Mouse (Mus musculus) spleen, adult 12 weeks (tissue): ENCODE results near the gene Ppm1d.

Experiments used
- DNase-seq: peaks from one replicate; pipeline ENCODE4 v3.0.0; 2022; ENCODE audit warnings: low spot score

The Ppm1d gene

GRCm38 (mm10) chr11:85310713-85311574 lies at the start of gene Ppm1d:
Gene Ppm1d (plus strand): TSS chr11:85311244.
- DNase-seq, result peak; percentile 94

DNA sequence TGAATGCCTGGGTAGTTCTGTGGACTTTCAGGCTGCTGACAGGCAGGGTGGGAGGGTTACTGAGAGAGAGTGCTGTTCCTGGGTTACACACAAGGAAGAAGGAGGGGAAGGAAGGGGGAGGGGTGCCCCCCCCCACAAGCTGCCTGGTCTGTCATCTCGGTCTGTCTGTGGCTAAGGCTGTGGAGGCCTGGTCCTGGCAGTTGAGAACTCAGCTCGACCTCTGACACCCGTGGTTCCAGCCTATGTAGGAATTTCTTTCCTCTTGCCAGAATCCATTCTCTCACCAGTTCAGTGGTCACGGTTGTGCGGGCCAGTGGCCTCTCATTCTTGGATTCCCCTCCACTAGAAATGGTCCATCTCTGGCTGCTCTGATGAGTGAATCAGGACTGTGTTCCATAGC lies 46.4 kb upstream of the Ppm1d start:
- no peak for DNase-seq

DNA sequence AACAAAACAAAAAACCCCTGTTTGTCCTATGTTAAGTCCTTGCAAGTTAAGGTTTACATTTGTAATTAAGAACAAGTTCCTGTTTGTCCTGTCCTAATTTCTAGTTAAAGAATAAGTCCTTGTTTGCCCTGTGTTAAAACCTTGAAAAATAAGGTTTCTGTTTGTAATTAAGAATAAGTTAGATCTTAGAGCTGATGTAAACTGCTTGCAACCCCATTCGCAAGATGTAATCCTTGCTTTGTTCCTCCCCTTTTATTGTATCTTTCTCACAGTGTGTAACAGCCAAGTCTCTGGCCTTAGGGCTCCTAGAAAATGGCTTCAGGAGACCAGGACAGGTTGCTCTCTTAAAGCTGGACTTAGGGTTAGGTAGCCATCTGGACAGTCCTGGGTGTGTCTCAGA lies 43.7 kb upstream of the Ppm1d start:
- no peak for DNase-seq

- peak; percentile 50 for DNase-seq
These were observed 40.4 kb upstream of the Ppm1d start for GRCm38 (mm10) chr11:85270631-85271030.

DNA sequence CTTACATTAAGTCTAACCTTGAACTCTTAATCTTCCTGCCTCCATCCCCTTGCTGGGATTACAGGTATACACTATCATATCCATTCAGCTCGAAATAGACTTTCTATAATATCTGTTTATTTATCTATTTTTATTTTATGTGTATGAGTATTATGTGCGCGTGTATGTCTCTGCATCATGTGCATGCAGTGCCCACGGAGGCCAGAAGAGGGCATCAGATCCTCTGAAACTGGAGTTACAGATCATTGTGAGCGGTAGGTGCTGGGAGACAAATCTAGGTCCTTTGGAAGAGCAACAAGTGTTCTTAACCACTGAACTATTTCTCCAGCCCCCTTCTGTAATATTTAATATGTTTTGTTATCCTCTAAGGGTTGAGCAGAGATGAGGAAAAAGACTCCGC lies 37.7 kb upstream of the Ppm1d start:
- DNase-seq, result no peak

GRCm38 (mm10) chr11:85275151-85275550 lies 35.9 kb upstream of the Ppm1d start:
- DNase-seq, result no peak

DNA sequence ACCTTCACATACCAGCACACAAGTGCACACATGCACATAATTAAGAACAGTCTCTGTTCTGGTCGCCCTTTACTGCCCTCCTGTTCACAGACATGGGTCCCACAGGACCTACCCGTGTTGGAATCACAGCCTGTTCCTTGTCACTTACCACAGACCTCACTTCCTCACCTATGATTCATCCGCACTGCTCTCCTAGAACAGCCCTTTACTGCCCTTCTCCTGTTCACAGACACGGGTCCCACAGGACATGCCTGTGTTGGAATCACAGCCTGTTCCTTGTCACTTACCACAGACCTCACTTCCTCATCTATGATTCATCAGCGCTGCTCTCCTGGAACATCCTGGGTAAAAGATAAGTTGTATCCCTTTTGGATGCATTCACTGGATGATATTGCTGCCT lies 33.4 kb upstream of the Ppm1d start:
- no peak for DNase-seq

DNA sequence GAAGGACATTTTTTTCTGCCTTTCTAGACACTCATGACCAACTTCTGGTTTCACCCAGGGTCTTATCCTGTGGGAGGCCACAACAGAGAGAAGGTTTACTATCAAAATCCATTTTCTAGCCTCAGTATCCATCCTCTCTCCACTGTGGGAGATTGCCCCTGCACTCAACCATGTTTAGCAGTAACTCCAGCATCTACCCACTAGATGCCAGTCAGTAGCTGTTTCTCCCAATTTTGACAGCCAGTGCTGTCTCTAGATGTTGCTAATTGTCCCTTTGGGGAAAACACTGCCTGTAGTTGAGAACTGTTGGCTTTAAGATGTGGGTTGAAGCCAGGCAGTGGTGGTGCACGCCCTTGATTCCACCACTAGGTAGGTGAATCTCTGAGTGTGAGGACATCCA lies 32.9 kb upstream of the Ppm1d start:
- DNase-seq, result no peak

DNA sequence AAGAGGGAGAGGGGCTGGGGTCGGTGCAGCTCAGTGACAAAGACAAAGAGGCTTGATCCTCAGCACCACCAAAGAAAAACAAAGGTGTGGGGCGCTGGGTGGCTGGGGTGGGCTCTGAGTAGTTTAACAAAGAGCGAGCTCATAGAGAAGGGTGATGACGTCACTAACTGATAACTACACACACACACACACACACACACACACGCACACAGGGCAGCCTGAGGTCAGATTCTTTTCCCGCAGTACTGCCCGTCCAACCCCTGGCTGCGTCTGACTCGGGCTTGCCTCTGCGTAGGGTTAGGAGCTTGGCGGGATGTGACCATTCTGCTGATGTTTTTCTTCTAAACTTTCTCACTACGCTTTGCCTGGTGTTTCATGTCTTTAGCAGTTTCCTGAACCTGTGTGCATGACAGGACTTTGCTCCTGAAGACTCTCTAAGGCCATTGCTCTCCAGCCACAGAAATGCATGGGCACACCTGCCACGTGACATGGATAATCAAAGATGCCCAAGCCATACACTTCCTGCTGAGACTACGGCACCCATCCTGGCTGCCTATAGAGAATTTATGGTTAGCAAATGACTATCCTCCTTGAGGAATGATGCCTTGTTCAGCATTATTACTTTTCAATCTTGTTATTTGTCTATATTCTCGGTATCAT lies 29.7 kb upstream of the Ppm1d start:
- no peak for DNase-seq

- peak; percentile 47 for DNase-seq
These were observed 13.1 kb upstream of the Ppm1d start for GRCm38 (mm10) chr11:85297953-85298352.

- DNase-seq, result no peak
These were observed 11.2 kb upstream of the Ppm1d start for GRCm38 (mm10) chr11:85299880-85300279.

DNA sequence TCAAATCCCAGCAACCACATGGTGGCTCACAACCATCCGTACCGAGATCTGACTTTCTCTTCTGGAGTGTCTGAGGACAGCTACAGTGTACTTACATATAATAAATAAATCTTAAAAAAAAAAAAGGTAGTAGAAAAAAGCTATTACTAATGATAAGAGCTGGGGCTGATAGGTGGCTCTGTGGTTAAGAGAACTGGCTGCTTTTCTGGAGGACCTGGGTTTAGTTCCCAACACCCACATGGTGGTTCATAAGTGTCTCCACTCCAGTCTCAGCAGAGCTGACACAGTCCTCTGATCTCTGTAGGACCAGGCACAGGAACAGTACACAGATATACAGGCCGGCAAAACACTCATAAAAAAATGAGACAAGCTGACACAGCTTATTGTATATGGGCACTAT lies 9.9 kb upstream of the Ppm1d start:
- DNase-seq, result no peak

DNA sequence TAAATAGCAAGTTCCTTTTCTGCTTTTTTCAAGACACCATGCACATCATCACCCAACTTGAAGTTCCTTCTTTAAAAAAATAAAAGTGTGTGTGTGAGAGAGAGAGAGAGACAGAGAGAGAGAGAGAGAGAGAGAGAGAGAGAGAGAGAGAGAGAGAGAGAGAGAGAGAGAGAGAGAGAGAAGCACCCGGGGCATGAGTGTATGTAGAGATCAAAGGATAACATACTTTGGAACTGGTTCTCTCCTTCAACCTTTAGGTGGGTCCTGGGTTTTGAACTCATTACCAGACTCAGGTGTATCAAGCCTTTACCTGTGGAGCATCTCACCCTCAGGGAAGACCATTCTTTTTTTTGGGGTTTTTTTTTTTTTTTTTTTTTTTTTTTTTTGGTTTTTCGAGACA lies 9.2 kb upstream of the Ppm1d start:
- DNase-seq, result no peak

- DNase-seq, result no peak
These were observed 4.3 kb upstream of the Ppm1d start for GRCm38 (mm10) chr11:85306577-85307260.

GRCm38 (mm10) chr11:85308799-85309198 lies 2.2 kb upstream of the Ppm1d start:
- DNase-seq, result no peak

DNA sequence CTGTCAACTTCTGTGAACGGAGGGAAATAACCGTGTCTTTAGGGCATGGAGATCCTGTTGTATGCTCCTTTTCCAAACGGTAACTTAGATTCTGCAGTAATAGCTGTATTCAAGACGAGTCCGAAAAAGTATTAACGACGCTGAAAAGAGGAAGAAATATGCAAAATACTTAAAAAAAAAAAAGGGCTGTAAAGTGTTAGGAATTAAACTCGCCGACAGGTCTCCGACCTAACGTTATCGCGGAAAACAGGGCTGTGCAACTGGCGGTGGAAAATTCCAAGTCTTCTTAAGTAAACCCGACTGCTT lies 684 bp upstream of the Ppm1d start:
- no peak for DNase-seq

DNA sequence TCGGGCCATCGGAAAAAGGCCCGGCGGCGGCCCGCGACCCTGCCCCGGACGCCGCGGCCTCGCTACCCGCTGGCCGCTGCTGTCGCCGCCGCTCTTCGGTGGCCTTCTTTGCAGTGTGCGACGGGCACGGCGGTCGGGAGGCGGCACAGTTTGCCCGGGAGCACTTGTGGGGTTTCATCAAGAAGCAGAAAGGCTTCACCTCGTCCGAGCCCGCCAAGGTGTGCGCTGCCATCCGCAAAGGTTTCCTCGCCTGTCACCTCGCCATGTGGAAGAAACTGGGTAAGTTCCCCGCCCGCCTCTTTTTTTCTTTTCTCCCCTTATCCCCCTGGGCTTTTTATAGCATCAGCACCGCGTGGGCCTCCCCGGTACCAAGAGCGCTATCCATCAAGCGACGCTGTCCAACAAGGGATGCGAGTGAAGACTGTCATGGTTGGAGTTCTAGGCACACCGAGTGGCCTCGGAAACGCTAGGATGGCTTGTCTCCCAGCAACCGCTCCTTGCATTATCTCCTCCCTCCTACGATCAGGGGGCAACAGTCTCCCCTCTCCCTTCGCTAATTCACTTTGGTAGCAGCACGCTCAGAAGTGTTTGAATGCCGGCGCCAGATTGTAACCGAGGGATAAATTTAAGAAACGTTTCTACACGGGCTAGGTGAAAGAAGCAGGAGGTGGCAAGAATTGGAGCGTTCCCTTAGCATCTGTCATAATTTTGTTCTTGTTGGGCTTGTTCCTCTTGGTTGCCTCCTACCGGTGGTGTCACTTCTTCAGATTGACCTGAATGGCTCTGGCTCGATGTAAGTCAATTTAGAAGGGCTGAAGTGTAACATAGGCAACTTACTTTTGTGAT lies 824 bp downstream of the Ppm1d start:
- DNase-seq, result peak; percentile 51

DNA sequence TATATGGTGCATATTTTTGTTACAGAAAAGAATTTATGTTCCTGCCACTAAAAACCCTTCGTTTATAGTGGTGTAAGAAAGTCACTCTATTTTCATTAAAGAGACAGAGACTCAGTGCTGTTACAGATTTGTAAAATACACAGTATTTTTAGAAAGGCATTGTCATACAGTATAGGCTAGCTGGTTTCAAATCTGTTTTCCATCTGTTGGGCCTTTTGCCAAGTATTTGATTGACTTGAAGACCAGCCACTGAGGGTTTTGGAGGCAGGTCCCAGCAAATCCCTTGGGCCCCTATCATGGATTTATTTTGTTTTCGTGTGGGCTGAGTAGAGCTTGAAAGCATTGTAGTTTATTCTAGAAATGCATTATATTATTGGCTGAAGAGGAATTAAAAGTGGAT lies 1.8 kb downstream of the Ppm1d start:
- no peak for DNase-seq

DNA sequence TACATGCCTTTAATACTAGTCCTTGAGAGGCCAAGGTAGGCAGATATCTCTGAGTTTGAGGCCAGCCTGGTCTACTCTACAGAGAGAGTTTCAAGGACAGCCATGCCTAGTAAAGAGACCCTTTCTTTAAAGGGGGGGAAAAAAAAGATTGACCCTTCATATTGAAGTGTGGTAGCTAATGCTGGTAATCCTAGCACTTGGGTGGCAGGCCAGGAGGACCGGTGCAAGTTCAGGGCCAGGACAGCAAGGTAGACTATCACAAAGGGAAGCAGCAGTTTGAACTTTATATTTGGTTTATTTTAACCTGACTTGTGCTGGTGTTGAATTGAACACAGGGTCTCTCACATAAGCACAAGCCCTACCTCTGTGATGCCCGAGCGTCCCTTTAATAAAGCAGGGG lies 2.3 kb downstream of the Ppm1d start:
- no peak for DNase-seq

DNA sequence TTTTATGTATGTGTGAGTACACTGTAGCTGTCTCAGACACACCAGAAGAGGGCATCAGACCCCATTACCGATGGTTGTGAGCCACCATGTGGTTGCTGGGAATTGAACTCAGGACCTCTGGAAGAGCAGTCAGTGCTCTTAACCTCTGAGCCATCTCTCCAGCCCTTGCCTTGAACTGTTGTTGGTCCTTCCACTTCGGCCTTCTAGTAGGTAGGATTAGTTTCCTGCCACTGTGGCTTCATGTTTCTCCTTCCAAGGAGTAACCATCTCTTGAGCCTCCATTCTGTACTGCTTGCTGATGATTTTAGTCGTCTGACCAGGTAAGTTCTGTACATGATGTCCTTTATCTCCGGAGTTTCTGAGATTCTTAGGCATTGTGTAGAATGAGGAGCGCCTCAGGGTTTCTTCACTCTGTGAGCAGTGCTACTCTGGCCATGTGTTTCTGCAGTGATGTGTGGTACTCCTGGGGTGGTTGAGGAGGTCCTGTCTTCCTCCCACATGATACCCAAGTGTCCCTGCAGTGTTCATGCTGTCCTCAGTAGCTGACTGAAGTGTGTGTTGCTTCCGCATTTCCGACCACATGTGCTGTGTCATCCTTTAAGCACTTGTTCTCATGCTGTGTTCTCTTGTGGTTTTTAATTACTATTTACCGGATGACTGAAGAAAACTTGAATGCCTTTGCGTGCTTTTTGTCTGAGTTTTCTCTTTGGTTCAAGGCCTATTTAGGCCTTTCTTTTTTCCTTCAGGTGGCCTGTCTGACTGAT lies 12.7 kb downstream of the Ppm1d start:
- DNase-seq, result no peak

GRCm38 (mm10) chr11:85328717-85329116 lies 17.7 kb downstream of the Ppm1d start:
- DNase-seq, result no peak
